Mouse (Mus musculus) left cerebral cortex, adult 2 months (tissue): ENCODE measurements around the gene Klf13. TPM values are rescaled to one million over a fixed set of nuclear protein-coding genes. Genes with fewer than 3 reads are reported as not detected.

ENCODE experiments used
- DNase-seq, 2 experiments: peaks; one replicate each; pipeline ENCODE4 v3.0.0; 2021 to 2022; ENCODE audit warnings: low spot score in 2 of 2, mixed read lengths in 1 of 2; ENCODE audit errors: extremely low spot score in 1 of 2
- H3K27ac ChIP-seq: fragments of 200-600 bp; 2 replicates; pipeline ENCODE4 v1.8.1; 2022
- H3K4me3 ChIP-seq: fragments of 200-600 bp; 2 replicates; pipeline ENCODE4 v1.8.1; 2022
- CTCF ChIP-seq: fragments of 200-600 bp; IDR thresholded peaks from 2 replicates; pipeline ENCODE4 v1.8.1; 2022; ENCODE audit warnings: antibody characterized with exemption, mild to moderate bottlenecking, moderate library complexity
- intact Hi-C: fragments of 180-260 bp; cut with DNase I; formaldehyde crosslinking; loops from one replicate; pipeline ENCODE4 v1.15.1; 2025
- total RNA-seq, 2 experiments: library from RNA; stranded (reverse); gene quantifications; 2 replicates each; pipeline ENCODE4 v1.2.3; 2021

Klf13 gene
- total RNA-seq, 2 experiments from 2014 or later: 179 to 199 TPM

- no peak overlapping the region for H3K27ac ChIP-seq
- DNase-seq: no peak
- no peak for TF ChIP-seq CTCF
- no peak overlapping the region for H3K4me3 ChIP-seq
- intact Hi-C loops: no loop called here
Observed at GRCm38 (mm10) chr7:63941501-63941900, 2.8 kb upstream of the Klf13 start.

- Histone ChIP-seq H3K4me3 (no peak overlapping the region), H3K27ac (no peak overlapping the region)
- no peak for DNase-seq
- TF ChIP-seq CTCF: no peak
- intact Hi-C loops: no loop called here
Observed at GRCm38 (mm10) chr7:63941050-63941449, 2.3 kb upstream of the Klf13 start.

- DNase-seq: no peak
- no peak for TF ChIP-seq CTCF
- peak overlapping the region; percentile 100; the same call in 1 of the 2 replicates for H3K27ac ChIP-seq
- no peak overlapping the region for H3K4me3 ChIP-seq
- intact Hi-C loops: no loop called here
Observed at GRCm38 (mm10) chr7:63940321-63940720, 1.6 kb upstream of the Klf13 start.

- TF ChIP-seq CTCF: peak; percentile 1; the same call in 1 of the 2 replicates
- peak in 1 of 2 experiments; percentile 72 for DNase-seq
- intact Hi-C loops: loop anchor here (2.0 to 10.0 kb wide), 5 partner anchors 93 to 595 kb away; partner anchors contain the start of gene Mtmr10
- Histone ChIP-seq H3K27ac (peak overlapping the region; percentile 100), H3K4me3 (peak overlapping the region; percentile 99)
Observed at GRCm38 (mm10) chr7:63939397-63939951, 759 bp upstream of the Klf13 start.

- H3K27ac ChIP-seq: peak overlapping the region; percentile 99
- TF ChIP-seq CTCF: no peak
- DNase-seq: peak in 1 of 2 experiments; percentile 72
- peak overlapping the region; percentile 99 for H3K4me3 ChIP-seq
- intact Hi-C loops: loop anchor here (2.0 to 10.0 kb wide), 5 partner anchors 95 to 593 kb away; partner anchors contain the start of gene Mtmr10
Observed at GRCm38 (mm10) chr7:63938066-63938913, 425 bp downstream of the Klf13 start.

GRCm38 (mm10) chr7:63937236-63938065 lies 1.3 kb downstream of the Klf13 start:
- Histone ChIP-seq H3K4me3 (peak overlapping the region; percentile 99), H3K27ac (peak overlapping the region; percentile 99)
- intact Hi-C loops: loop anchor here (1.0 to 10.0 kb wide), 7 partner anchors 40 to 593 kb away; partner anchors contain the start of gene Mtmr10
- peak; percentile 68 to 73 for DNase-seq
- TF ChIP-seq CTCF: no peak; the same call in 1 of the 2 replicates

GRCm38 (mm10) chr7:63936986-63937235 lies 1.8 kb downstream of the Klf13 start:
- no peak for DNase-seq
- intact Hi-C loops: loop anchor here (1.0 to 10.0 kb wide), 8 partner anchors 12 to 592 kb away; partner anchors contain the start of gene Mtmr10
- no peak for TF ChIP-seq CTCF
- peak overlapping the region; percentile 99 for H3K27ac ChIP-seq
- peak overlapping the region; percentile 99 for H3K4me3 ChIP-seq

GRCm38 (mm10) chr7:63936188-63936985 lies 2.3 kb downstream of the Klf13 start:
- DNase-seq: peak; percentile 76 to 78
- intact Hi-C loops: loop anchor here (1.0 to 10.0 kb wide), 6 partner anchors 11 to 592 kb away; partner anchors contain the start of gene Mtmr10
- peak; percentile 43 for TF ChIP-seq CTCF
- Histone ChIP-seq H3K27ac (peak overlapping the region; percentile 99), H3K4me3 (peak overlapping the region; percentile 99)

GRCm38 (mm10) chr7:63935809-63936187 lies 2.9 kb downstream of the Klf13 start:
- intact Hi-C loops: loop anchor here (1.0 to 10.0 kb wide), 6 partner anchors 10 to 591 kb away; partner anchors contain the start of gene Mtmr10
- Histone ChIP-seq H3K27ac (peak overlapping the region; percentile 99), H3K4me3 (peak overlapping the region; percentile 99)
- no peak for DNase-seq
- TF ChIP-seq CTCF: no peak

GRCm38 (mm10) chr7:63934530-63934929 lies 4.2 kb downstream of the Klf13 start:
- no peak for TF ChIP-seq CTCF
- no peak for DNase-seq
- intact Hi-C loops: loop anchor here (10.0 kb wide), 1 partner anchor 590 kb away; no protein-coding TSS in a partner anchor
- Histone ChIP-seq H3K4me3 (peak overlapping the region; percentile 99), H3K27ac (peak overlapping the region; percentile 99)

GRCm38 (mm10) chr7:63933905-63934304 lies 4.8 kb downstream of the Klf13 start:
- no peak for DNase-seq
- no peak for TF ChIP-seq CTCF
- H3K4me3 ChIP-seq: no peak overlapping the region
- H3K27ac ChIP-seq: peak overlapping the region; percentile 62
- intact Hi-C loops: loop anchor here (10.0 kb wide), 1 partner anchor 589 kb away; no protein-coding TSS in a partner anchor
